10 mouse cellular contexts compared by ENCODE assay signal in genomic region chr8:11309226-11309625, GRCm38 (mm10). TPM values are rescaled to one million over a fixed set of nuclear protein-coding genes. Genes with fewer than 3 reads are reported as not detected.
DNase-seq lines count a peak whose midpoint lies in the region; ATAC-seq and TF ChIP-seq lines count a peak whose summit lies in the region.
"Had no signal": no experiment of that assay in that cellular context is flagged by ENCODE, and none has a peak within 500 bp of the region (broad histone marks: within the 10 kb centered on the region; RNA-seq: fewer than 3 reads in every experiment).

No protein-coding gene starts in this region.

- H3K4me2 ChIP-seq in heart, embryonic 16.5 days (ENCODE audit: low read depth, low read length): peak overlapping the region; percentile 83
- H3K4me2 ChIP-seq in lung, embryonic 14.5 days: peak overlapping the region; percentile 94
- H3K4me2 ChIP-seq in embryonic facial prominence, embryonic 14.5 days (ENCODE audit: low read depth, low read length): peak overlapping the region; percentile 92
- peak overlapping the region; percentile 82; the same call in 1 of the 2 replicates for H3K4me2 ChIP-seq in stomach, embryonic 16.5 days (ENCODE audit: low read depth, low read length)

- H3K4me3 ChIP-seq in heart, embryonic 16.5 days (ENCODE audit: low read length): peak overlapping the region; percentile 15; the same call in 1 of the 2 replicates
- peak overlapping the region; percentile 7; the same call in 1 of the 2 replicates for H3K4me3 ChIP-seq in lung, embryonic 14.5 days (ENCODE audit: low read depth, low read length)
- no peak overlapping the region for H3K4me3 ChIP-seq in embryonic facial prominence, embryonic 14.5 days (ENCODE audit: low read depth, low read length)
- no peak overlapping the region for H3K4me3 ChIP-seq in stomach, embryonic 16.5 days (replicated peaks; ENCODE audit: low read length)

- H3K4me1 ChIP-seq in heart, embryonic 16.5 days (ENCODE audit: control insufficient read depth, insufficient read depth, low read length): peaks cover 18% of the 10 kb centered on the region
- peaks cover 3% of the 10 kb centered on the region; the same call in 1 of the 2 replicates for H3K4me1 ChIP-seq in lung, embryonic 14.5 days (ENCODE audit: insufficient read depth)
- H3K4me1 ChIP-seq in embryonic facial prominence, embryonic 14.5 days (ENCODE audit: control insufficient read depth, insufficient read depth, low read length): peaks cover 9% of the 10 kb centered on the region
- H3K4me1 ChIP-seq in stomach, embryonic 16.5 days (ENCODE audit: control insufficient read depth, insufficient read depth, low read length): peaks cover 20% of the 10 kb centered on the region

- no peak for ATAC-seq in heart, embryonic 16.5 days (replicated peaks; ENCODE audit: extremely low read depth, insufficient read depth, low FRiP score)
- ATAC-seq in lung, embryonic 14.5 days (ENCODE audit: insufficient read depth): no peak
- no peak for ATAC-seq in embryonic facial prominence, embryonic 14.5 days (ENCODE audit: low read depth)
- no peak for ATAC-seq in stomach, embryonic 16.5 days (ENCODE audit: insufficient read depth, low FRiP score)

- H3K9ac ChIP-seq in heart, embryonic 16.5 days (ENCODE audit: low read length): peak overlapping the region; percentile 24; the same call in 1 of the 2 replicates
- no peak overlapping the region for H3K9ac ChIP-seq in lung, embryonic 14.5 days
- H3K9ac ChIP-seq in embryonic facial prominence, embryonic 14.5 days (ENCODE audit: low read depth, low read length): no peak overlapping the region
- 0 out of 2 replicates have a peak overlapping the region, but pooled peaks have one; percentile 6 for H3K9ac ChIP-seq in stomach, embryonic 16.5 days (ENCODE audit: low read length)

- DNase-seq in heart, adult 18-20 months: no peak
- no peak for DNase-seq in lung, embryonic 14.5 days
- DNase-seq in lung, postnatal 36 days: no peak
- no peak for DNase-seq in embryonic facial prominence, embryonic 14.5 days (ENCODE audit: low spot score)
- no peak for DNase-seq in thymus, postnatal 36 days
- DNase-seq: cerebellum, postnatal 10 days; layer of hippocampus, postnatal 36 days; thymus, postnatal 25 days had no signal

- WGBS in heart, embryonic 16.5 days: 37% methylated on average over 5 of the region's 5 CpGs
- 46% methylated on average over 5 of the region's 5 CpGs for WGBS in lung, embryonic 14.5 days
- 61% methylated on average over 5 of the region's 5 CpGs for WGBS in embryonic facial prominence, embryonic 14.5 days
- 46% methylated on average over 5 of the region's 5 CpGs for WGBS in stomach, embryonic 16.5 days

- no peaks in the 10 kb centered on the region for H3K27me3 ChIP-seq in heart, embryonic 16.5 days (ENCODE audit: control insufficient read depth, insufficient read depth, low read length)
- no peaks in the 10 kb centered on the region for H3K27me3 ChIP-seq in lung, embryonic 14.5 days (ENCODE audit: insufficient read depth, low read length)
- H3K27me3 ChIP-seq in embryonic facial prominence, embryonic 14.5 days (replicated peaks; ENCODE audit: control insufficient read depth, insufficient read depth, low read length): no peaks in the 10 kb centered on the region
- H3K27me3 ChIP-seq in stomach, embryonic 16.5 days (ENCODE audit: control insufficient read depth, insufficient read depth, low read length): no peaks in the 10 kb centered on the region; the same call in 1 of the 2 replicates

- TF ChIP-seq CTCF in lung, embryonic 14.5 days (IDR thresholded peaks at IDR 0.05; ENCODE audit: low read depth): no peak

- H3K36me3 ChIP-seq in heart, embryonic 16.5 days (ENCODE audit: control insufficient read depth, insufficient read depth): no peaks in the 10 kb centered on the region
- peaks cover 9% of the 10 kb centered on the region for H3K36me3 ChIP-seq in lung, embryonic 14.5 days (ENCODE audit: insufficient read depth)
- H3K36me3 ChIP-seq in embryonic facial prominence, embryonic 14.5 days (ENCODE audit: control insufficient read depth, insufficient read depth, low read length): no peaks in the 10 kb centered on the region
- H3K36me3 ChIP-seq in stomach, embryonic 16.5 days (ENCODE audit: control insufficient read depth, insufficient read depth, low read length): no peaks in the 10 kb centered on the region

- H3K9me3 ChIP-seq in heart, embryonic 16.5 days (replicated peaks; ENCODE audit: control insufficient read depth, low read length): no peaks in the 10 kb centered on the region
- no peaks in the 10 kb centered on the region for H3K9me3 ChIP-seq in lung, embryonic 14.5 days (ENCODE audit: low read depth, low read length)
- no peaks in the 10 kb centered on the region for H3K9me3 ChIP-seq in embryonic facial prominence, embryonic 14.5 days (ENCODE audit: control insufficient read depth, low read length)
- H3K9me3 ChIP-seq in stomach, embryonic 16.5 days (replicated peaks; ENCODE audit: control insufficient read depth, low read length): no peaks in the 10 kb centered on the region

- H3K27ac ChIP-seq in heart, embryonic 16.5 days (ENCODE audit: low read length): peak overlapping the region; percentile 44
- H3K27ac ChIP-seq in lung, embryonic 14.5 days (ENCODE audit: low read depth): peak overlapping the region; percentile 10; the same call in 1 of the 2 replicates
- no peak overlapping the region; the same call in 1 of the 2 replicates for H3K27ac ChIP-seq in embryonic facial prominence, embryonic 14.5 days (replicated peaks; ENCODE audit: low read depth, low read length)
- H3K27ac ChIP-seq in stomach, embryonic 16.5 days (ENCODE audit: low read length): 0 out of 2 replicates have a peak overlapping the region, but pooled peaks have one; percentile 36

RNA-seq across cellular contexts. Expression of gene Col4a2, which starts 3.4 kb away (rescaled TPM):
- polyA plus RNA-seq in heart, embryonic 16.5 days (2015; fragmentation: Nextera tagmentation; extraction: Ambion mirVana): 80.1 and 105 TPM in 2 replicates
- 100 to 1,000 TPM; 127 to 140 TPM for total RNA-seq in heart, adult 18-20 months (2021)
- polyA plus RNA-seq in lung, embryonic 14.5 days (2014; fragmentation: Nextera tagmentation; extraction: Ambion mirVana): 103 and 111 TPM in 2 replicates
- polyA plus RNA-seq in embryonic facial prominence, embryonic 14.5 days (2014; fragmentation: Nextera tagmentation; extraction: Ambion mirVana): 92.3 and 95.9 TPM in 2 replicates
- 57.3 and 65.2 TPM in 2 replicates for polyA plus RNA-seq in stomach, embryonic 16.5 days (2015; fragmentation: Nextera tagmentation; extraction: Ambion mirVana)

RNA-seq across cellular contexts. Expression of gene Col4a1, which starts 3.4 kb away (rescaled TPM):
- polyA plus RNA-seq in heart, embryonic 16.5 days (2015; fragmentation: Nextera tagmentation; extraction: Ambion mirVana): 213 and 274 TPM in 2 replicates
- 100 to 1,000 TPM; 217 to 274 TPM for total RNA-seq in heart, adult 18-20 months (2021)
- polyA plus RNA-seq in lung, embryonic 14.5 days (2014; fragmentation: Nextera tagmentation; extraction: Ambion mirVana): 372 and 389 TPM in 2 replicates
- 270 and 289 TPM in 2 replicates for polyA plus RNA-seq in embryonic facial prominence, embryonic 14.5 days (2014; fragmentation: Nextera tagmentation; extraction: Ambion mirVana)
- polyA plus RNA-seq in stomach, embryonic 16.5 days (2015; fragmentation: Nextera tagmentation; extraction: Ambion mirVana): 207 and 211 TPM in 2 replicates

Comparison
In these comparisons a context has a peak if more than half of its experiments do, and no peak if none do; other contexts are left out.
1. H3K4me3 ChIP-seq: peak in heart, embryonic 16.5 days (single experiment) and lung, embryonic 14.5 days (single experiment); none in embryonic facial prominence, embryonic 14.5 days (single experiment) and stomach, embryonic 16.5 days (single experiment).
2. H3K9ac ChIP-seq: peak in heart, embryonic 16.5 days (single experiment) and stomach, embryonic 16.5 days (single experiment); none in lung, embryonic 14.5 days (single experiment) and embryonic facial prominence, embryonic 14.5 days (single experiment).
3. Peak in every context shown above with its lines, with median percentiles within 50 percentile points of each other: H3K4me2 ChIP-seq.